Mouse (Mus musculus) CH12.LX (cell line): ENCODE measurements around the gene Odf3l2. TPM values are rescaled to one million over a fixed set of nuclear protein-coding genes. Genes with fewer than 3 reads are reported as not detected.

Experiments used
- DNase-seq: peaks from one replicate; pipeline ENCODE4 v3.0.0-alpha.2; 2013; ENCODE audit errors: extremely low read depth
- H3K27ac ChIP-seq: 2 replicates; pipeline ENCODE4 v1.5.1; 2012; ENCODE audit warnings: low read depth, mild to moderate bottlenecking, control low read depth, moderate library complexity; ENCODE audit not compliant: insufficient read depth
- H3K27me3 ChIP-seq: replicated peaks from 2 replicates; pipeline ENCODE3; 2012; ENCODE audit warnings: inconsistent platforms
- H3K36me3 ChIP-seq, 2 experiments: replicated peaks in 1 of 2; 2 replicates each; pipeline versions ENCODE3 to v1.6.1; 2012; ENCODE audit warnings: inconsistent platforms in 1 of 2, low read length in 1 of 2, mild to moderate bottlenecking in 1 of 2, mixed read lengths in 1 of 2, moderate library complexity in 1 of 2; ENCODE audit not compliant: control insufficient read depth in 1 of 2, insufficient read depth in 1 of 2
- H3K4me1 ChIP-seq, 2 experiments: 2 replicates each; pipeline ENCODE4 v1.6.1; 2012; ENCODE audit warnings: inconsistent platforms in 1 of 2, moderate library complexity in 1 of 2; ENCODE audit not compliant: insufficient read depth in 2 of 2, control insufficient read depth in 1 of 2
- H3K4me2 ChIP-seq: 2 replicates; pipeline ENCODE4 v1.6.1; 2012; ENCODE audit warnings: low read depth, mild to moderate bottlenecking, control low read depth; ENCODE audit not compliant: poor library complexity, insufficient read depth, severe bottlenecking
- H3K4me3 ChIP-seq, 3 experiments: fragments of 150-350 bp in 1 of 3; sonication (generic) in 1 of 3; replicated peaks in 1 of 3; 2 replicates each; pipeline versions ENCODE3 to v1.5.1; 2011 to 2012; ENCODE audit warnings: low read depth in 2 of 3, low read length in 2 of 3, mild to moderate bottlenecking in 2 of 3, moderate library complexity in 2 of 3, control low read depth in 1 of 3, improper control_type of control experiment in 1 of 3, inconsistent platforms in 1 of 3, mixed read lengths in 1 of 3; ENCODE audit not compliant: poor library complexity in 1 of 3
- H3K79me2 ChIP-seq: replicated peaks from 2 replicates; pipeline ENCODE4 v1.6.1; 2012; ENCODE audit warnings: mild to moderate bottlenecking, moderate library complexity; ENCODE audit not compliant: control insufficient read depth, poor library complexity, insufficient read depth, severe bottlenecking; ENCODE audit errors: extremely low read depth
- H3K9ac ChIP-seq: 2 replicates; pipeline ENCODE4 v1.6.1; 2012; ENCODE audit warnings: low read depth, mild to moderate bottlenecking, control low read depth, moderate library complexity; ENCODE audit not compliant: insufficient read depth
- H3K9me3 ChIP-seq: replicated peaks from 2 replicates; pipeline ENCODE3; 2012; ENCODE audit warnings: low read length, inconsistent platforms, mixed read lengths
- BHLHE40 ChIP-seq: IDR thresholded peaks from 2 replicates; pipeline ENCODE4 v1.6.1; 2011; ENCODE audit warnings: mild to moderate bottlenecking, low read depth, low read length, improper control_type of control experiment
- CTCF ChIP-seq, 2 experiments: IDR thresholded peaks in 1 of 2; conservative IDR thresholded peaks in 1 of 2; 2 replicates each; pipeline ENCODE4 v1.5.1; 2011 to 2012; ENCODE audit warnings: low read depth in 2 of 2, low read length in 2 of 2, improper control_type of control experiment in 1 of 2, inconsistent platforms in 1 of 2, mild to moderate bottlenecking in 1 of 2, moderate library complexity in 1 of 2
- ELF1 ChIP-seq: IDR thresholded peaks from 2 replicates; pipeline ENCODE4 v1.6.1; 2014; ENCODE audit warnings: low read depth, mild to moderate bottlenecking, inconsistent platforms, low read length, improper control_type of control experiment
- EP300 ChIP-seq: IDR thresholded peaks from 2 replicates; pipeline ENCODE4 v1.6.1; 2011; ENCODE audit warnings: low read length, improper control_type of control experiment
- ETS1 ChIP-seq: conservative IDR thresholded peaks from 2 replicates; pipeline ENCODE4 v1.6.1; 2012; ENCODE audit warnings: low read depth, mild to moderate bottlenecking, inconsistent platforms, low read length, improper control_type of control experiment, moderate library complexity
- GABPA ChIP-seq: IDR thresholded peaks from 2 replicates; pipeline ENCODE4 v1.6.1; 2012; ENCODE audit warnings: low read depth, low read length, improper control_type of control experiment, inconsistent platforms; ENCODE audit not compliant: insufficient replicate concordance
- JUN ChIP-seq: IDR thresholded peaks from 2 replicates; pipeline ENCODE4 v1.6.1; 2011; ENCODE audit warnings: low read depth, mild to moderate bottlenecking, low read length, improper control_type of control experiment, moderate library complexity; ENCODE audit not compliant: insufficient read depth
- KAT2A ChIP-seq: IDR thresholded peaks from 2 replicates; pipeline ENCODE4 v1.6.1; 2012; ENCODE audit warnings: low read length, improper control_type of control experiment, inconsistent platforms; ENCODE audit not compliant: insufficient replicate concordance
- MAX ChIP-seq: IDR thresholded peaks from 2 replicates; pipeline ENCODE4 v1.6.1; 2011; ENCODE audit warnings: low read length, improper control_type of control experiment
- MAZ ChIP-seq: IDR thresholded peaks from 2 replicates; pipeline ENCODE4 v1.6.1; 2012; ENCODE audit warnings: low read depth, mild to moderate bottlenecking, inconsistent platforms, low read length, improper control_type of control experiment, moderate library complexity
- MEF2A ChIP-seq: IDR thresholded peaks from 2 replicates; pipeline ENCODE4 v1.6.1; 2014; ENCODE audit warnings: low read depth, mild to moderate bottlenecking, inconsistent platforms, low read length, improper control_type of control experiment, borderline replicate concordance
- MXI1 ChIP-seq: IDR thresholded peaks from 2 replicates; pipeline ENCODE4 v1.6.1; 2011; ENCODE audit warnings: mild to moderate bottlenecking, low read depth, low read length, improper control_type of control experiment
- MYC ChIP-seq: IDR thresholded peaks from 2 replicates; pipeline ENCODE4 v1.6.1; 2011; ENCODE audit warnings: low read depth, mild to moderate bottlenecking, improper control_type of control experiment, low read length
- POLR2A ChIP-seq: IDR thresholded peaks from 2 replicates; pipeline ENCODE4 v1.6.1; 2011; ENCODE audit warnings: low read depth, mild to moderate bottlenecking, improper control_type of control experiment, low read length
- RAD21 ChIP-seq: IDR thresholded peaks from 2 replicates; pipeline ENCODE4 v1.6.1; 2011; ENCODE audit warnings: low read depth, mild to moderate bottlenecking, low read length, improper control_type of control experiment, moderate library complexity
- RCOR1 ChIP-seq: conservative IDR thresholded peaks from 2 replicates; pipeline ENCODE4 v1.6.1; 2012; ENCODE audit warnings: low read depth, mild to moderate bottlenecking, inconsistent platforms, low read length, improper control_type of control experiment
- SIN3A ChIP-seq: IDR thresholded peaks from 2 replicates; pipeline ENCODE4 v1.6.1; 2012; ENCODE audit warnings: low read length, improper control_type of control experiment, inconsistent platforms
- TCF12 ChIP-seq: IDR thresholded peaks from 2 replicates; pipeline ENCODE4 v1.6.1; 2014; ENCODE audit warnings: low read depth, mild to moderate bottlenecking, inconsistent platforms, low read length, improper control_type of control experiment
- UBTF ChIP-seq: IDR thresholded peaks from 2 replicates; pipeline ENCODE4 v1.6.1; 2012; ENCODE audit warnings: low read depth, mild to moderate bottlenecking, inconsistent platforms, low read length, improper control_type of control experiment, moderate library complexity
- ZMIZ1 ChIP-seq: IDR thresholded peaks from 2 replicates; pipeline ENCODE4 v1.6.1; 2012; ENCODE audit warnings: low read depth, mild to moderate bottlenecking, inconsistent platforms, low read length, improper control_type of control experiment
- dilution Hi-C: fragments of 300-500 bp; cut with MboI; formaldehyde crosslinking; loops from 2 replicates; pipeline ENCODE4 v1.14.3; 2020; ENCODE audit warnings: low sequenced_read_pairs; ENCODE audit not compliant: extremely low pct_unique_long_range_greater_than_20kb, extremely low pct_ligation_motif_present
- in situ Hi-C: fragments of 300-500 bp; cut with MboI; formaldehyde crosslinking; loops from 3 replicates; pipeline ENCODE4 v1.14.3; 2019; ENCODE audit warnings: low sequenced_read_pairs, low pct_ligation_motif_present, low pct_unique_long_range_greater_than_20kb, mixed read lengths
- polyA plus RNA-seq: library from polyadenylated mRNA; unstranded; fragments of >175 nt; gene quantifications from 2 replicates; pipeline ENCODE4 v1.2.1, GENCODE M21; 2012; ENCODE audit warnings: low read depth; ENCODE audit not compliant: insufficient read length
- total RNA-seq, 2 experiments: library from RNA; depleted of rRNA; stranded (reverse); fragments of 300-350 nt in 1 of 2; fragments of >200 nt in 1 of 2; gene quantifications; 2 replicates each; pipeline ENCODE4 v1.2.3; 2012 to 2014

Odf3l2 gene
- total and polyA plus RNA-seq, 3 experiments = not detected

GRCm38 (mm10) chr10:79611296-79611695 lies 34.2 kb downstream of the Odf3l2 start:
- no peak for DNase-seq
- peaks cover 95% of the 10 kb centered on the region for H3K27me3 ChIP-seq
- H3K4me1 ChIP-seq = peaks cover 10 to 11% of the 10 kb centered on the region in 2 experiments; a peak in 3 of 4 replicates
- no peak overlapping the region for H3K4me2 ChIP-seq
- no peak overlapping the region for H3K27ac ChIP-seq
- TF ChIP-seq RCOR1 (no peak), POLR2A (no peak), EP300 (no peak), ELF1 (no peak), UBTF (no peak), CTCF (conservative IDR thresholded peaks at IDR 0.05 in 1 of 2, IDR thresholded peaks at IDR 0.05 in 1 of 2; ENCODE audit: low read depth in 2 of 2, low read length in 2 of 2) (no peak), KAT2A (no peak), MYC (no peak), GABPA (no peak), RAD21 (no peak), BHLHE40 (no peak), MAZ (no peak), JUN (no peak), ETS1 (no peak), TCF12 (no peak), MXI1 (no peak), MAX (no peak), ZMIZ1 (no peak), MEF2A (no peak)
- in situ Hi-C loops = no loop called here
- H3K9ac ChIP-seq = no peak overlapping the region
- H3K79me2 ChIP-seq = no peaks in the 10 kb centered on the region
- dilution Hi-C loops = no loop called here
- H3K9me3 ChIP-seq = no peaks in the 10 kb centered on the region
- H3K4me3 ChIP-seq = no peak overlapping the region
- no peaks in the 10 kb centered on the region for H3K36me3 ChIP-seq

- Histone ChIP-seq H3K4me3 (no peak overlapping the region), H3K27me3 (peaks cover 92% of the 10 kb centered on the region), H3K36me3 (no peaks in the 10 kb centered on the region), H3K9ac (no peak overlapping the region), H3K9me3 (peaks cover 5% of the 10 kb centered on the region), H3K4me2 (no peak overlapping the region), H3K79me2 (no peaks in the 10 kb centered on the region), H3K27ac (no peak overlapping the region), H3K4me1 (peaks cover 10% of the 10 kb centered on the region in 2 experiments; a peak in 3 of 4 replicates)
- DNase-seq = no peak
- no peak for TF ChIP-seq POLR2A
- no peak for TF ChIP-seq SIN3A
- TF ChIP-seq MXI1 = no peak
- no peak for TF ChIP-seq ETS1
- TF ChIP-seq KAT2A = no peak
- no peak for TF ChIP-seq RAD21
- no peak for TF ChIP-seq ELF1
- dilution Hi-C loops = no loop called here
- in situ Hi-C loops = no loop called here
Measured at GRCm38 (mm10) chr10:79609276-79609675, 36.3 kb downstream of the Odf3l2 start.
